Mouse (Mus musculus) adrenal gland, postnatal 25 days (tissue): ENCODE measurements around the gene Vmn1r41. TPM values are rescaled to one million over a fixed set of nuclear protein-coding genes. Genes with fewer than 3 reads are reported as not detected.

Source experiments
- DNase-seq: peaks from one replicate; pipeline ENCODE4 v3.0.0; 2021; ENCODE audit warnings: mixed read lengths
- long read RNA-seq: library from polyadenylated mRNA; stranded (forward); transcript quantifications from one replicate; pipeline ENCODE4 v2.0.0, GENCODE M21; 2021
- total RNA-seq: library from RNA; stranded (reverse); gene quantifications from 2 replicates; pipeline ENCODE4 v1.2.3, GENCODE M21; 2021

Gene Vmn1r41
- total RNA-seq, result not detected in 2 replicates
- long read RNA-seq, result 0 reads

GRCm38 (mm10) chr6:89740466-89740865, at the start of gene Vmn1r41:
Gene Vmn1r41, plus strand, starts transcription at chr6:89740766.
- DNase-seq, result no peak

DNA sequence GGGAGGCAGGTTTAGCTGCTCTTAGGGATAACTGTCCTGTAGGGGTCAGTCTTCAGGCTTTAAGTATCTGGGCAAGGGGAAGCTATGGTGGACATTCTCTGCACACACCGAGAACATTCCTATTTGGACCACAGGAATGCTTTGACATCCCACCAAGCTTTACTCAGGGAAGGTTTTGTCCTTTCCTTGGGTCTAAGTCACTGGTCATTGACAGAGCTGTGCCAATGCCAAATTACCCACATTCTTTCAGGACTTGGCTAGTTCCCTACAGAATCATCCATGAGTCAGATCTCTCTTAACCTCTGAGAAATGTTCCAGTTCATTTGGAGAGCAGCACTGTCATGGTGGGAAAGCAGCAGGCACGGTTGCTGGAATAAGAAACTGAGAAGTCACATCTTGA, 33.9 kb upstream of the Vmn1r41 start:
- no peak for DNase-seq

DNA sequence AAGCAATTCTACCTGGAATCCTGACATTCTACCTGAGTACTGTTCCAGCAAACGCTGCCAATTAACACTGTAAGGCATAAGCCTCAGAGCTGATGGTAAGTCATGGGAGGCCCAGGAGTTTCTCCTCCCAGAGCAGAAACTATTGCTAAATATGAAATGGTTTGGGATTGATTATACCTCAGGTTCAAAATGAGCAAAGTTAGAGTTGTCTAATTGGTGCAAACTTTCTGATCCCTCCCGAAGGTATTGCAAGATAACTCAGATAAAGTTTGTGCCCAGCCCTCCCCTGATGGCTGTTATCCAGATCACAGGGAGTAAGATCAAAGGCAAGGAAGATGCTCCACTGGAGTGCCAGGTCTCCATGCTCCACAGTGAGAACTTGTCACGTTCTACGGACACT, 33.3 kb upstream of the Vmn1r41 start, which contains the start of gene Vmn1r40:
Gene Vmn1r40, plus strand, starts transcription at position 301 of the 400 bp plus-strand sequence.
- no peak for DNase-seq

DNA sequence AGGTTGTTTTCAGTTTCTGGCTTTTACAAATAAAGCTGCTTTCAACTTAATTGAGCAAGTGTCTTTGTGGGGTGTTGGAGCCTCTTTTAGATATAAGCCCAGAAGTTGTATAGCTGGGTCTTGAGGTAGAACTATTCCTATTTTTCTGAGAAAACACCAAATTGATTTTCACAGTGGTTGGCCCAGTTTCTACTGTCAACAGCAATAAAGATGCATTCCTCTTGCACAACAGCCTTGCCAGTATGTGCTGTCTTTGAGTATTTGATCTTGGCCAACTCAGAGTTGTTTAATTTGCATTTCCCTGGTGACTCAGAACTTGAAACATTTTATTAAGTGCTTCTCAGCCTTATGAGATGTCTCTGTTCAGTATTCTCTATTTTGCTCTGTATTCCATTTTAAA, 22.5 kb upstream of the Vmn1r41 start:
- no peak for DNase-seq

DNA sequence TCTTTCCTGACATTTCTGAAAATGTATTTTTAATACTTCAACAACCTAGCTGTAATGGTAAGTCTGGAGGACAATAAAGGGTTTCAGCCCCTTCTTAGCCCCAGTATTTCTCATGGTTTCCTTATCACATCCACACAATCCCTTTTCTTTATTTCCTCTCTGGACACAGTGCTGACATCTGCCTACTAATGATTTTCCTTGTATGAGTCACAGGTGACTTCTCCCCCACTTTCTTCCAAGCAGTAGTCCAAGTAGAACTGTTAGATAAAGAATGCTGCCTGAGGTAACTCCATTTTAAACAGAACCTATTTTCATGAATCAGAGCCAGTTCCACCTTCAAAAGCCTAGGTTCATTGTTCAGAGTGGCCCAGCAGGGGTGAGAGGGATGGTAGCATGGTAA, 2.2 kb downstream of the Vmn1r41 start:
- DNase-seq, result no peak

GRCm38 (mm10) chr6:89790231-89790630, 49.7 kb downstream of the Vmn1r41 start:
- DNase-seq, result no peak

Other genes with a start within 250 kb of the Vmn1r41 start
- gene Chchd6, start 145.1 kb upstream of the Vmn1r41 start, total RNA-seq, result 22.1 and 23.8 TPM in 2 replicates
- 10.3 and 12.8 TPM in 2 replicates for gene Txnrd3, start 96.8 kb upstream of the Vmn1r41 start, total RNA-seq
- not detected in 2 replicates for gene Vmn1r40, start 33.2 kb upstream of the Vmn1r41 start, total RNA-seq
- gene Vmn1r42, start 135.6 kb downstream of the Vmn1r41 start, total RNA-seq, result not detected in 2 replicates
- gene Vmn1r43, start 135.6 kb downstream of the Vmn1r41 start, total RNA-seq, result not detected in 2 replicates
- gene Vmn1r44, start 142.9 kb downstream of the Vmn1r41 start, total RNA-seq, result not detected in 2 replicates
- gene Vmn1r45, start 199.8 kb downstream of the Vmn1r41 start, total RNA-seq, result not detected in 2 replicates
- not detected in 2 replicates for gene Vmn1r46, start 228.5 kb downstream of the Vmn1r41 start, total RNA-seq